Mouse (Mus musculus): ENCODE measurements around the gene Nup210l.

DNA sequence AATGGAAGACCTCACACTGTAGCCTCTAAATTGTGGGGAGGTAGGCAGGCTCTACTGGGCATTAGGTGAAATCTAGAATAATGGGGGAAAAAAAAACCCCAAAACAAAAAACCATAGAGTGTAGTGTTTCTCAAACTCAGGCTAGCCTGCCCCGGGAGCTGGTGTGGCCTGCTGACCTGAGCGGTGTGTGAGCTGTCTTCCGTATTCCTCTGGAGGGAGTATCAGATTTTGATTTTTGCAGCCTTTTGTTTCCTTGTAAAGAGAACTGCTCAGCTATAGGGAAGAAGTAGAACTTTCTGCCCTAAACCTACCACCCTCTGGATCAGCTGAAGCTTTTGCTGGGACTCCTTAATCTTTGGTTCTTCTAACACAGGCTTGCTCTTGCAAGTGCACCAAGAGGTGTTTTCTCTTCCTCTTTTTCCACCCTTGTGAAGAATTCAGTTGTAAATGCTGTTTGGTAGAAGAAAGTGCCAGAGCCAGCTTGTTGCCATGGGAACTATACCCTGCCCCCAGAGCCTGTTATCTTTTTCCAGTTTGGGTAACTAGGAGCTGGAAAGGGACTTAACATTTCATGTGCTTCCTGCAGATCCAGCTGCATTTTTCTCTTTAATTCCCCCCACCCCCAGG, 20.1 kb upstream of the Nup210l start:
- TF ChIP-seq CTCF (IDR thresholded peaks at IDR 0.05; ENCODE audit: control insufficient read depth, insufficient read depth, insufficient read length) (no peak), USF1 (IDR thresholded peaks at IDR 0.05; ENCODE audit: low read depth) (no peak), MAX (IDR thresholded peaks at IDR 0.05) (no peak)

Measured in C2C12 (cell line).